Mouse (Mus musculus): Measurements from ENCODE around the gene Snd1.

DNA sequence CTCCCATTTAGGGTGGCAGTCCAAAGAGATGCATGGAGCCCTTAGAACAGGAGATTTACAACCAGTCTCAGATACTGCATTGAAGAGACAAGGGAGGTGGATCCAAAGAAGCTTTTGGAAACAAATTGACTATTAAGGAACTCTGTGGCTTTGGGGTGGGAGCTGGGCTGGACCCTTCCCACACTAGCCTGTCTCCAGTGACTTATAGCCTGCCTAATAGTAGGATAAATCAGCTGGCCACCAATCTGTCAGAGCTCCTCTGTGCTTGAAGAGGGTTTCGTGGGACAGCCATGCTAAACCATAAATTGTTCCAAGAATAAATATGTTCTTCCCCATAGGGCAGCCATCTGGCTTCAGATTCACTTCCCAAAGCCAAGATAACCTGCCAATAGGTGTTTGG, 400.4 kb downstream of the Snd1 start:
- TF ChIP-seq CTCF (IDR thresholded peaks at IDR 0.05; ENCODE audit: low read depth) (no peak), EP300 (IDR thresholded peaks at IDR 0.05; ENCODE audit: low read depth) (no peak)

All from liver, embryonic 14.5 days (tissue).